In genomic region chr11:29512818-29513535, GRCm38 (mm10) we compare ENCODE assay signal across 27 mouse cellular contexts. TPM values are rescaled to one million over a fixed set of nuclear protein-coding genes. Genes with fewer than 3 reads are reported as not detected.
DNase-seq lines count a peak whose midpoint lies in the region; ATAC-seq and TF ChIP-seq lines count a peak whose summit lies in the region.
"Had no signal": no experiment of that assay in that cellular context is flagged by ENCODE, and none has a peak within 500 bp of the region (broad histone marks: within the 10 kb centered on the region; RNA-seq: fewer than 3 reads in every experiment).

No protein-coding gene starts in this region.

- WGBS in kidney, postnatal 0 days: 93% methylated on average over 4 of the region's 4 CpGs
- 93% methylated on average over 4 of the region's 4 CpGs for WGBS in midbrain, embryonic 11.5 days
- WGBS in midbrain, embryonic 15.5 days: 92% methylated on average over 4 of the region's 4 CpGs

- no peak overlapping the region for H3K4me3 ChIP-seq in kidney, postnatal 0 days (replicated peaks; ENCODE audit: low read depth, low read length)
- H3K4me3 ChIP-seq in midbrain, embryonic 11.5 days (ENCODE audit: low read depth, low read length): no peak overlapping the region
- H3K4me3 ChIP-seq in midbrain, embryonic 15.5 days: no peak overlapping the region
- H3K4me3 ChIP-seq in G1E (ENCODE audit: low read depth, low read length): peak overlapping the region; percentile 80; the same call in 1 of the 2 replicates
- H3K4me3 ChIP-seq: forebrain, embryonic 12.5 days; midbrain, embryonic 12.5 days had no signal

- no peaks in the 10 kb centered on the region for H3K9me3 ChIP-seq in kidney, postnatal 0 days (replicated peaks; ENCODE audit: low read length)
- no peaks in the 10 kb centered on the region for H3K9me3 ChIP-seq in midbrain, embryonic 11.5 days (ENCODE audit: control insufficient read depth, low read length)
- no peaks in the 10 kb centered on the region for H3K9me3 ChIP-seq in midbrain, embryonic 15.5 days
- no peaks in the 10 kb centered on the region for H3K9me3 ChIP-seq in G1E (replicated peaks)
- H3K9me3 ChIP-seq: forebrain, embryonic 12.5 days; heart, embryonic 13.5 days; liver, embryonic 13.5 days; midbrain, embryonic 12.5 days had no signal

- no peaks in the 10 kb centered on the region for H3K27me3 ChIP-seq in kidney, postnatal 0 days (ENCODE audit: insufficient read depth, low read length)
- H3K27me3 ChIP-seq in midbrain, embryonic 11.5 days (ENCODE audit: control insufficient read depth, insufficient read depth, low read length): no peaks in the 10 kb centered on the region
- H3K27me3 ChIP-seq in midbrain, embryonic 15.5 days (replicated peaks): no peaks in the 10 kb centered on the region
- H3K27me3 ChIP-seq in G1E (ENCODE audit: insufficient read depth, low read length): no peaks in the 10 kb centered on the region
- H3K27me3 ChIP-seq: forebrain, embryonic 12.5 days; heart, embryonic 13.5 days; liver, embryonic 13.5 days; midbrain, embryonic 12.5 days had no signal

- no peak overlapping the region for H3K9ac ChIP-seq in kidney, postnatal 0 days (ENCODE audit: low read depth, low read length)
- no peak overlapping the region for H3K9ac ChIP-seq in midbrain, embryonic 11.5 days (ENCODE audit: low read length)
- H3K9ac ChIP-seq in midbrain, embryonic 15.5 days: no peak overlapping the region
- H3K9ac ChIP-seq: forebrain, embryonic 12.5 days; heart, embryonic 13.5 days; hindbrain, embryonic 14.5 days; midbrain, embryonic 12.5 days had no signal

- no peak overlapping the region for H3K27ac ChIP-seq in kidney, postnatal 0 days
- no peak overlapping the region for H3K27ac ChIP-seq in midbrain, embryonic 11.5 days (ENCODE audit: low read depth, low read length)
- H3K27ac ChIP-seq in midbrain, embryonic 15.5 days: no peak overlapping the region
- H3K27ac ChIP-seq: forebrain, embryonic 12.5 days; heart, embryonic 13.5 days; hindbrain, embryonic 14.5 days; midbrain, embryonic 12.5 days had no signal

- H3K36me3 ChIP-seq in kidney, postnatal 0 days (ENCODE audit: insufficient read depth, low read length): peaks cover 3% of the 10 kb centered on the region; the same call in 1 of the 2 replicates
- peaks cover 5% of the 10 kb centered on the region; the same call in 1 of the 2 replicates for H3K36me3 ChIP-seq in midbrain, embryonic 11.5 days (ENCODE audit: control insufficient read depth, insufficient read depth, low read length)
- peaks cover 3% of the 10 kb centered on the region; the same call in 1 of the 2 replicates for H3K36me3 ChIP-seq in midbrain, embryonic 15.5 days (replicated peaks)
- H3K36me3 ChIP-seq in G1E (replicated peaks): peaks cover 27% of the 10 kb centered on the region

- no peak for DNase-seq in kidney, postnatal 0 days (ENCODE audit: low spot score)
- no peak for DNase-seq in kidney, adult 9 months
- peak; percentile 74 for DNase-seq in midbrain, embryonic 11.5 days (ENCODE audit: low spot score, missing footprints)
- DNase-seq in G1E (ENCODE audit: low spot score): no peak
- DNase-seq in R1 (ENCODE audit: low read depth, low spot score): peak; percentile 1
- DNase-seq in gastrocnemius, postnatal 10 days: no peak
- DNase-seq: adrenal gland, postnatal 14 days; cerebellum, adult 11 months; cerebellum, postnatal 10 days; gastrocnemius, postnatal 36 days; heart, postnatal 10 days; kidney, adult 18-20 months; kidney, postnatal 10 days; liver, embryonic 13.5 days; lung, adult 2 months; right cerebral cortex, postnatal 14 days; thymus, postnatal 4 days had no signal

- peak; percentile 25; the same call in 1 of the 2 replicates for TF ChIP-seq CTCF in kidney, postnatal 0 days (IDR thresholded peaks at IDR 0.05; ENCODE audit: low read depth)
- no peak for TF ChIP-seq CTCF in G1E (IDR thresholded peaks at IDR 0.05; ENCODE audit: low read depth, low read length)

- no peak for ATAC-seq in kidney, postnatal 0 days (replicated peaks; ENCODE audit: low FRiP score, low read depth)
- ATAC-seq in midbrain, embryonic 11.5 days (ENCODE audit: low FRiP score): no peak
- no peak for ATAC-seq in midbrain, embryonic 15.5 days (replicated peaks)
- no peak for ATAC-seq in G1E (ENCODE audit: extremely low read depth, insufficient number of reproducible peaks, low FRiP score, poor library complexity, severe bottlenecking)

- H3K4me1 ChIP-seq in kidney, postnatal 0 days (replicated peaks; ENCODE audit: insufficient read depth, low read length): no peaks in the 10 kb centered on the region
- peaks cover 6% of the 10 kb centered on the region for H3K4me1 ChIP-seq in midbrain, embryonic 11.5 days (ENCODE audit: control insufficient read depth, insufficient read depth, low read length)
- 0 out of 2 replicates have a peak, but pooled peaks cover 6% of the 10 kb centered on the region for H3K4me1 ChIP-seq in midbrain, embryonic 15.5 days
- peaks cover 32% of the 10 kb centered on the region for H3K4me1 ChIP-seq in G1E (ENCODE audit: insufficient read depth, low read depth, low read length)

- no peak overlapping the region for H3K4me2 ChIP-seq in kidney, postnatal 0 days (ENCODE audit: low read length)
- H3K4me2 ChIP-seq in midbrain, embryonic 11.5 days: no peak overlapping the region
- H3K4me2 ChIP-seq in midbrain, embryonic 15.5 days: no peak overlapping the region
- H3K4me2 ChIP-seq: midbrain, embryonic 12.5 days had no signal

RNA-seq across cellular contexts. Expression of gene Prorsd1, which starts 1.9 kb away (rescaled TPM):
- polyA plus RNA-seq in kidney, postnatal 0 days (2015; fragmentation: Nextera tagmentation; extraction: Ambion mirVana): 28.8 and 29.6 TPM in 2 replicates
- 22.6 and 26.2 TPM in 2 replicates for polyA plus RNA-seq in midbrain, embryonic 11.5 days (2014; fragmentation: Nextera tagmentation; extraction: Ambion mirVana)
- 7.7 and 9.3 TPM in 2 replicates for polyA plus RNA-seq in midbrain, embryonic 15.5 days (2015; fragmentation: Nextera tagmentation; extraction: Ambion mirVana)
- total RNA-seq in G1E (2014; fragmentation: Nextera tagmentation) (41.5 and 47.5 TPM in 2 replicates), G1E (2017) (129 and 135 TPM in 2 replicates)
- 10.5 and 34.9 TPM in 2 replicates for polyA plus RNA-seq in G1E (2012)
- total RNA-seq in gastrocnemius, postnatal 10 days (2021): 10 to 100 TPM; 19.8 to 19.9 TPM

RNA-seq across cellular contexts. Expression of gene Mtif2, which starts 13.2 kb away (rescaled TPM):
- polyA plus RNA-seq in kidney, postnatal 0 days (2015; fragmentation: Nextera tagmentation; extraction: Ambion mirVana): 28.5 and 30.4 TPM in 2 replicates
- polyA plus RNA-seq in midbrain, embryonic 11.5 days (2014; fragmentation: Nextera tagmentation; extraction: Ambion mirVana): 39.9 and 44.6 TPM in 2 replicates
- 52.6 and 58.2 TPM in 2 replicates for polyA plus RNA-seq in midbrain, embryonic 15.5 days (2015; fragmentation: Nextera tagmentation; extraction: Ambion mirVana)
- total RNA-seq in G1E (2014; fragmentation: Nextera tagmentation): 70.0 and 72.2 TPM in 2 replicates
- total RNA-seq in G1E (2017): 81.1 and 105 TPM in 2 replicates
- polyA plus RNA-seq in G1E (2012): 8.5 and 11.8 TPM in 2 replicates
- total RNA-seq in gastrocnemius, postnatal 10 days (2021): 10 to 100 TPM; 25.0 to 25.1 TPM

RNA-seq across cellular contexts. Expression of gene Clhc1, which starts 34.8 kb away (rescaled TPM):
- 0.07 TPM in 1 of 2 replicates, not detected in the other for polyA plus RNA-seq in kidney, postnatal 0 days (2015; fragmentation: Nextera tagmentation; extraction: Ambion mirVana)
- polyA plus RNA-seq in midbrain, embryonic 11.5 days (2014; fragmentation: Nextera tagmentation; extraction: Ambion mirVana): 0.15 and 0.59 TPM in 2 replicates
- polyA plus RNA-seq in midbrain, embryonic 15.5 days (2015; fragmentation: Nextera tagmentation; extraction: Ambion mirVana): 0.19 TPM in 1 of 2 replicates, not detected in the other
- total RNA-seq in G1E (2014; fragmentation: Nextera tagmentation): 1.3 TPM in 1 of 2 replicates, not detected in the other
- 1.1 and 1.4 TPM in 2 replicates for total RNA-seq in G1E (2017)
- 0.09 TPM in 1 of 2 replicates, not detected in the other for polyA plus RNA-seq in G1E (2012)
- not detected for total RNA-seq in gastrocnemius, postnatal 10 days (2021)
- total RNA-seq: gastrocnemius, adult 18-20 months; gastrocnemius, postnatal 36 days; heart, adult 8-10 months; heart, postnatal 10 days; hematopoietic stem cell, adult 5-6 weeks had no signal
- polyA plus RNA-seq: large intestine, adult 2 months; lung, adult 2 months; small intestine, adult 2 months had no signal

RNA-seq across cellular contexts. Expression of gene Rps27a, which starts 34.9 kb away (rescaled TPM):
- polyA plus RNA-seq in kidney, postnatal 0 days (2015; fragmentation: Nextera tagmentation; extraction: Ambion mirVana): 1,209 and 1,412 TPM in 2 replicates
- 974 and 996 TPM in 2 replicates for polyA plus RNA-seq in midbrain, embryonic 11.5 days (2014; fragmentation: Nextera tagmentation; extraction: Ambion mirVana)
- polyA plus RNA-seq in midbrain, embryonic 15.5 days (2015; fragmentation: Nextera tagmentation; extraction: Ambion mirVana): 452 and 494 TPM in 2 replicates
- total RNA-seq in G1E (2014; fragmentation: Nextera tagmentation) (927 and 1,016 TPM in 2 replicates), G1E (2017) (861 and 868 TPM in 2 replicates)
- polyA plus RNA-seq in G1E (2012): 115 and 138 TPM in 2 replicates
- total RNA-seq in gastrocnemius, postnatal 10 days (2021): 100 to 1,000 TPM; 815 to 836 TPM

Comparison
In these comparisons a context has a peak if more than half of its experiments do, and no peak if none do; other contexts are left out.
1. DNase-seq: peak in midbrain, embryonic 11.5 days (single experiment) and R1 (single experiment); none in kidney, postnatal 0 days (single experiment), kidney, adult 9 months (single experiment), G1E (single experiment) and gastrocnemius, postnatal 10 days (single experiment).